Mouse (Mus musculus) bone marrow, adult 2 months (tissue): Measurements from ENCODE around the gene Eif2s1.

Experiments
- CTCF ChIP-seq: fragments of 200-500 bp; IDR thresholded peaks from 2 replicates; pipeline ENCODE4 v1.5.1; 2011; ENCODE audit warnings: low read length, control low read depth; ENCODE audit not compliant: control insufficient read depth, insufficient read depth
- POLR2A ChIP-seq: fragments of 200-500 bp; IDR thresholded peaks from 2 replicates; pipeline ENCODE4 v1.6.1; 2011; ENCODE audit warnings: low read depth, mild to moderate bottlenecking, control low read depth, low read length, borderline replicate concordance; ENCODE audit not compliant: control insufficient read depth

DNA sequence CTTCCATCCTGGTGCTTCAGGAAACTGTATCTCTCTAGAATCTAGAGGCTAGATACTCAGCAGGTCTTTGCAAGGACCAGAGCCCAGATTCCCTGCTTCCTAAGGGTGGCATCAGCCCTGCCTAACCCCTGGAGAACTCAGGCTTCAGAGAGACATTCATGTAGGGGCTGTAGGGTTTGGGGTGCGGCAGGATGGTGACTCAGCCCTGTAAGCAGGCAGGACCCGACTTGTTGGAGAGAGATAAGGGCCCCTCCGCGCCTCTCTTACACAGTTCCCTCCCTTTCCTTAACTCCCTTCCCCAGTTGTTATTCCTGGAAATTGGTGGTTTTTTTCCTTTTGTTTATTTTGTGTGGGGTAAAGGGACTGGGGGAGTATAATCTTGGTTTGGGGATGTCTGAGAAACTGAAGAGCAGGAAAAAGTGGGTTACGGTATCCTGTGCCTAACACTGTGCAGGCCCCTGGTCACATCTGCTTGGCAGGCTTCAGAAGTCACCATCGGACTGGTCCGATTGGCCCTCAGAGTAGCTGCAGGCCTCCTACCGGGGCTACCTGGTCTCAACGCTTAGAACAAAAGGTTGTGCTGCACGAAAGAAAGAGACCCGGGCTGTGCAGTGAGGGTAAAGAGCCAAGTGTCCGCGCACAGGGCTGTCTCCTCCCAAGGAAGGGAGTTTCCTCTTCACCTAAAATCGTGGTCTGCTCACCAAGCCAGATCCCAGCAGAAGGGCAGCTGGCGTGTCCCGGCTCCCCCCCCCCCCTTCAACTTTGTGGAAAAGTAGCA, 49.3 kb downstream of the Eif2s1 start:
- TF ChIP-seq CTCF (no peak), POLR2A (no peak)
